Mouse (Mus musculus): ENCODE results near the gene Gab1. TPM values are rescaled to one million over a fixed set of nuclear protein-coding genes. Genes with fewer than 3 reads are reported as not detected.

Gene Gab1
- total RNA-seq, 1 experiment from 2014 or later = not detected

GRCm38 (mm10) chr8:80878146-80878545, 2.2 kb downstream of the Gab1 start:
- ATAC-seq (replicated peaks; ENCODE audit: insufficient number of reproducible peaks, low FRiP score, low TSS enrichment, poor library complexity, severe bottlenecking) = no peak

DNA sequence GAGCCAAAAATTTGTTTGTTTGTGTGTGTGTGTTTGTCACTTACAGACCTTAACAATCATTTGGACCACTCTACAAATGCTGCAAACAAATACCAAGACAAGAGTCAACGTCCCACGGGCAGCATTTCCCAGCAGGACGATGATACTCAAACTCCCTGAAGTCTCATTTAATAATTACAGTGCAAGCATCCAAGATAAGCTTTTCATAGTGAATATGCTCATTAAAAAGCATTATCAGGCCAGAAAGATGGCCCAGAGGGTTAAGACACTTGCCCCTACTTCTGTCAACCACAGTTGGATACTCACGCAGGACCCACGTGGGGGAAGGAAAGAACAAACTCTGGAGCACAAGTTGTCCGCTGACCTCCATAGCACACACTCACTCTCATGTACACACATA, 4.8 kb downstream of the Gab1 start:
- ATAC-seq (replicated peaks; ENCODE audit: insufficient number of reproducible peaks, low FRiP score, low TSS enrichment, poor library complexity, severe bottlenecking) = no peak

DNA sequence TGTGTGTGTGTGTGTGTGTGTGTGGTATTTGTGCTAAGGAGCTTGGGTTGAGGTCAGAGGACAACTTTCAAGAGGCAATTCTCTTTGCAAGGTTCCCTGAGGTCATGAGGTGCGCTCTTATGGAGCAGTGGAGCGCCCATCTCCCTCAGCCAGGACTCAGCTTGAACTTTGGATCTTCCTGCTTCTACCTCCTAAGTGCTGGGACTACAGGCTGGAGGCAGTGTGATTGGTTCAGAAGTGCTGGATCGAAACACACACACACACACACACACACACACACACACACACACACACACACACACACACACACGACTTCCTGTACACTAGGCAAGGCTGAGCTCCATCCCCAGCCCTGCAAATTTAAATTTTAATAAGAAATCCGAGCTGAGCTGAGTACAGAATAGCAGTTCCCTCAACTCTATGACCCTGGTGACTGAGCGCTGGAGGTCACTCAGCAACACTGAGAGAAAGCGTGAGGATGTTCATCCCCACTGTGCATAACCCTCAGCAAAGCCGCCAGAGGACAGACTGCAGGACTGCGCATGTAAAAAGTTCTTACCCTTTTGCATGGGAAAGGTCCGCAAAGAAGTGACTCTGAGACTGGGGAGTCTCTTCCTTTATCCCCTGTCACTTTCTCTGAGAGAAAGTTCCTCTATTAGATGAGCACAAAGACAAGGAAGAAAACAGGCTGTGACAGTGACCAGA, 6.4 kb downstream of the Gab1 start:
- ATAC-seq (replicated peaks; ENCODE audit: insufficient number of reproducible peaks, low FRiP score, low TSS enrichment, poor library complexity, severe bottlenecking) = no peak

GRCm38 (mm10) chr8:80872688-80873087, 7.6 kb downstream of the Gab1 start:
- ATAC-seq (replicated peaks; ENCODE audit: insufficient number of reproducible peaks, low FRiP score, low TSS enrichment, poor library complexity, severe bottlenecking) = no peak

DNA sequence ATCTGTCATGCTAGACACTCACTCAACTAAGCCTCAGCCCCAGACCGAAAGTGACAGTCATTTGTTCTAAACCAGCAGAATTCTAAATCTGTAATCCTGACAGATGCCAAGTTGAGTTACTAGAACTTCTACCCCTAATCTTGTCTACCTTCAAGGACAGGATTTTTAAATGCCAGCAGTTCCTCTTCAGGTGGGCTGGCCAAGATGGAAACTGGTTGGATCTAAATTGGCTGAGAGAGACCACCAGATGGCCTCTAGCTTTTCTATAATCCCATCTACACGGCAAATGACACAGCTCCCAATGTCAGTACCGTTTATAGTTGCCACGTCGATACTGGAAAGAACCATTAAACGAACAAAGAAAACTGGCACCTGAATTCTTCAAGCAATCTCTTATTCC, 8.9 kb downstream of the Gab1 start:
- ATAC-seq (replicated peaks; ENCODE audit: insufficient number of reproducible peaks, low FRiP score, low TSS enrichment, poor library complexity, severe bottlenecking) = no peak

- ATAC-seq (replicated peaks; ENCODE audit: insufficient number of reproducible peaks, low FRiP score, low TSS enrichment, poor library complexity, severe bottlenecking) = no peak
Observed at GRCm38 (mm10) chr8:80870535-80871204, 9.6 kb downstream of the Gab1 start.

DNA sequence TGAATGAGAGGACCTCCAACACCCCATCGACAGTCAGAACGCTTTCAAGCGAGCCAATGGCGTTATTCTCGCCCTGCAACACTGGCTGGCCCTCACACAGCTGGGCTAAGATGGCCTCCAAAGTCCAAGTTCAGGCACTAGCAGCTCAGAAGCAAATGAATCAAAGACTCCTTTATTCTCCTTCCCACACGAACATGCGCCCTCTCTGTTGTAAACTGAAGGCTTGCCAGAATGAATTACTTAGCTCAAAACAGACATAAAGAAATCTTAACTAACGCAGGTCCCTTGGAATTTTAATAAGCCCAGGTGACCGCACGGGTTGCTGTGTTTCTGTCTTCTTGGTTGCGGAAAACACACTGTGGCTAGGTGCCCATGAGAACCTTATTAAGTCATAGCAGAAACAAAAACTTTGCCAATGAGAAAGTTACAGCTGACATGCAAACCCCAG, 10.4 kb downstream of the Gab1 start:
- ATAC-seq (replicated peaks; ENCODE audit: insufficient number of reproducible peaks, low FRiP score, low TSS enrichment, poor library complexity, severe bottlenecking) = no peak

- ATAC-seq (replicated peaks; ENCODE audit: insufficient number of reproducible peaks, low FRiP score, low TSS enrichment, poor library complexity, severe bottlenecking) = no peak
Observed at GRCm38 (mm10) chr8:80868801-80869323, 11.5 kb downstream of the Gab1 start.

- ATAC-seq (replicated peaks; ENCODE audit: insufficient number of reproducible peaks, low FRiP score, low TSS enrichment, poor library complexity, severe bottlenecking) = no peak
Observed at GRCm38 (mm10) chr8:80868006-80868702, 12.2 kb downstream of the Gab1 start.

- ATAC-seq (replicated peaks; ENCODE audit: insufficient number of reproducible peaks, low FRiP score, low TSS enrichment, poor library complexity, severe bottlenecking) = no peak
Observed at GRCm38 (mm10) chr8:80867598-80867997, 12.7 kb downstream of the Gab1 start.

- no peak for ATAC-seq (replicated peaks; ENCODE audit: insufficient number of reproducible peaks, low FRiP score, low TSS enrichment, poor library complexity, severe bottlenecking)
Observed at GRCm38 (mm10) chr8:80865181-80865784, 15.0 kb downstream of the Gab1 start.

DNA sequence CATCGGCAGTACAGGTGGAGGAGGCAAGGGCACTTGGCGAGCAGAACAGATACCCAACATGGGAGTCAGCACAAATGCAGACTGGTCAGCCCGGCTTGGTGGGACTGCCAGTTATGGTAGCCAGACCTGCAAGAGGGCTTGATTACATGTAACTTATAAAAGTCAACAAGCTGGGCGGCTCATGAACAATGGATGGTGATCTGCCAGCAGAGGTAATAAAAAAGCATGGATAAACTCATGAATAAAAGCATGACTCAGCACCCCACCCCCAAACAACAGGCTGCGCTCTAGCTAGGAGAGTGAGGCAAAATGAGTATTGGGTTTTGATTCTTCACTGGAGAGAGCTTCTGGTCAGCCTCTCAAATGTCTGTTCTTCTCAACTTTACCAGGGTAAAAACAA, 16.9 kb downstream of the Gab1 start:
- ATAC-seq (replicated peaks; ENCODE audit: insufficient number of reproducible peaks, low FRiP score, low TSS enrichment, poor library complexity, severe bottlenecking) = no peak

- no peak for ATAC-seq (replicated peaks; ENCODE audit: insufficient number of reproducible peaks, low FRiP score, low TSS enrichment, poor library complexity, severe bottlenecking)
Observed at GRCm38 (mm10) chr8:80859180-80859775, 21.0 kb downstream of the Gab1 start.

DNA sequence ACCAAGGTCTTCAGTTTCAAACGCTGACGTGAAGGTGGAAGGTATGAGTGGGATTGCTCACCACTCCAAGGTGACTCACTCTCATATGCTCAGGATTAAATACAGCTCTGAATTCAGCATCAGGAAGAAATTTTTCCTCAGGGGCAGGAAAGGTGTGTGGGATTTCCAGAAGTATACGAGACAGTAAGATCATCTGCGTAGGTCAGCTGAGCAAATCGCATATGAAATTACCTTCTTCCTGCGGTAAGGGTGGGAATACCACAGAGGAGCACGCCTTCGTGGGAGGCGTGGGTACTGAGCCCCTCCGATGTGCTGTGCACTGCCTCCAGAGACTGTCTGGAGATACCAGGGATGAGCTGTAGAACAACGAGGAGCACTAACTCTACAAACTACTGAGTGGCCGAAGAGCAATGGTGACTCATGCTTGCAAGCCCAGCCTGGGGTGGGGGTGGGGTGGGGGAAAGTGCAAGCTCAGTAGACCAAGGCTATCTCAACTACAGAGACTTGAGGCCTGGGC, 22.4 kb downstream of the Gab1 start:
- ATAC-seq (replicated peaks; ENCODE audit: insufficient number of reproducible peaks, low FRiP score, low TSS enrichment, poor library complexity, severe bottlenecking) = no peak

DNA sequence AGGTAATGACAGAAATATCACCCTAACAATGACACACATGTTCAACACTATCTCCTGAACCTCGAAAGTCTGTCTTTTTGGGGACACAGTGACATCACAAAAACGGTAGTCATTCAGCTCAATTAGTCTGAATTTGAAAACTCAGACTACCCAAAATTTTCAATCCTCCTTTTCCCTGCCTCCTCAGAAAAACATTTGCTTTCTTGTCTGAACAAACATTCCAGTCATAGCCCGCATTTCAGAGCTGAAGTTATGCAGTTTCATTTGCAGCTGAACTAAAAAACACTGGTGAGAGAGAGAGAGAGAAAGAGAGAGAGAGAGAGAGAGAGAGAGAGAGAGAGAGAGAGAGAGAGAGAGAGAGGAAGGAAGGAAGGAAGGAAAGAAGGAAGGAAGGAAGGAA, 23.2 kb downstream of the Gab1 start:
- no peak for ATAC-seq (replicated peaks; ENCODE audit: insufficient number of reproducible peaks, low FRiP score, low TSS enrichment, poor library complexity, severe bottlenecking)

GRCm38 (mm10) chr8:80856606-80857005, 23.7 kb downstream of the Gab1 start:
- no peak for ATAC-seq (replicated peaks; ENCODE audit: insufficient number of reproducible peaks, low FRiP score, low TSS enrichment, poor library complexity, severe bottlenecking)

DNA sequence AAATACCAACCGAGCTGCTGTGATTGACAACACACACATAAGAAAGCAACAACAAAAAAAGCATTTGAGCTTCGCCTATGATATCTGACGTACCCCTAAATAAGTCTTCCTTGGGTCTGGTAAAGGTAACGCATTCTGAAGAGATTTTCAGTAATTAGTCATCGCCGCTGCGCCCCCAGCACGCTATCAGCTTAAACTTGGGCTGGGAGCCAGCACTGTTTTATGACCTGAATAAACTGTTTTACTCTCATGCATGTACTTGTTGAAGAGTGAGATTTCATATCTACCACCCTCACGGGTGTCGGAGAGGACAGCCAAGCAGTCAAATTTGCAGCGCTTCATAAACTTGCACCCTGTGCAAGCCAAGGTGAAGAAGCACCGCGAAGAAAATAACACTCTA, 26.7 kb downstream of the Gab1 start:
- no peak for ATAC-seq (replicated peaks; ENCODE audit: insufficient number of reproducible peaks, low FRiP score, low TSS enrichment, poor library complexity, severe bottlenecking)

DNA sequence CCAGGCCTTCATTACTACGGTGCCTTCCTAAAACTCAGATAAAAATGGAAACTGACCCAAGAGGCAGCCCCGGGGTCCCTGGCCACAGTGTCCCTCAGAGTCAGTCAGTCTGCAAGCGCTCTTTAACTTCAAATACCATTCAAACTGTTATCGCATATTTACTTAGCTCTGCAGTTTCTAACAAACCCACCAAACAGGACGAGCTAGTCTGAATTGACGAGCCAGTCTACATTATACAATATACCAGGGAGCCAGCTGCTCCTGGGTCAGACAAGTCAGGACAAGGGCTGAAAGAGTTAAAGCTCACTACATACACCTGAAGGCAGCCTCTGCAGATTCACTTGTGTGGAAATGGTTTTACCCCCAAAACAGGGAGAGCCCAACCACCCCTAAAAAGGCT, 27.1 kb downstream of the Gab1 start:
- ATAC-seq (replicated peaks; ENCODE audit: insufficient number of reproducible peaks, low FRiP score, low TSS enrichment, poor library complexity, severe bottlenecking) = no peak

Data from monocyte, adult 5-6 weeks (primary cell).